Mouse (Mus musculus) liver, embryonic 11.5 days (tissue): ENCODE results near the gene Elmod3. TPM values are rescaled to one million over a fixed set of nuclear protein-coding genes. Genes with fewer than 3 reads are reported as not detected.

Experiments
- polyA plus RNA-seq: library from polyadenylated mRNA; unstranded; fragments of >200 nt; fragmentation: Nextera tagmentation; extraction: Ambion mirVana; gene quantifications from 2 replicates; pipeline ENCODE4 v1.2.1, GENCODE M21; 2014

Elmod3 gene
- polyA plus RNA-seq, 1 experiment from 2014 or later: 12.3 TPM

Other genes starting within 250 kb of the Elmod3 start
- gene Tmem150a, start 243.0 kb downstream of the Elmod3 start, polyA plus RNA-seq: 39.5 and 40.3 TPM in 2 replicates
- gene Rnf181, start 231.5 kb downstream of the Elmod3 start, polyA plus RNA-seq: 106 and 112 TPM in 2 replicates
- 164 and 181 TPM in 2 replicates for gene Vamp5, start 217.9 kb downstream of the Elmod3 start, polyA plus RNA-seq
- 265 and 274 TPM in 2 replicates for gene Vamp8, start 207.7 kb downstream of the Elmod3 start, polyA plus RNA-seq
- gene Ggcx, start 184.1 kb downstream of the Elmod3 start, polyA plus RNA-seq: 24.1 and 26.9 TPM in 2 replicates
- 426 and 477 TPM in 2 replicates for gene Mat2a, start 158.9 kb downstream of the Elmod3 start, polyA plus RNA-seq
- gene Sh2d6, start 76.7 kb downstream of the Elmod3 start, polyA plus RNA-seq: not detected in 2 replicates
- gene Capg, start 54.0 kb downstream of the Elmod3 start, polyA plus RNA-seq: 30.2 and 31.9 TPM in 2 replicates
- gene Retsat, start 62 bp upstream of the Elmod3 start, polyA plus RNA-seq: 26.0 and 28.4 TPM in 2 replicates
- 28.4 and 30.3 TPM in 2 replicates for gene Tgoln1, start 18.6 kb upstream of the Elmod3 start, polyA plus RNA-seq
- 11.6 and 14.6 TPM in 2 replicates for gene Tcf7l1, start 190.8 kb upstream of the Elmod3 start, polyA plus RNA-seq